Mouse (Mus musculus): ENCODE data around the gene Olfr106-ps. TPM values are rescaled to one million over a fixed set of nuclear protein-coding genes. Genes with fewer than 3 reads are reported as not detected.

Gene Olfr106-ps
- polyA plus RNA-seq (2012; rRNA removed; ENCODE audit: low replicate concordance) = not detected in 2 replicates

GRCm38 (mm10) chr17:37390093-37390492, at the start of gene Olfr106-ps:
Gene Olfr106-ps, plus strand, starts transcription at chr17:37390393.

GRCm38 (mm10) chr17:37359282-37359681, 30.9 kb upstream of the Olfr106-ps start, which contains the start of gene Olfr104-ps:
Gene Olfr104-ps, plus strand, starts transcription at chr17:37359582.

GRCm38 (mm10) chr17:37378733-37379132, 11.5 kb upstream of the Olfr106-ps start, which contains the start of gene Olfr105-ps:
Gene Olfr105-ps, plus strand, starts transcription at chr17:37379033.

GRCm38 (mm10) chr17:37398926-37399325, 8.7 kb downstream of the Olfr106-ps start, which contains the start of gene Olfr107:
Gene Olfr107, plus strand, starts transcription at chr17:37399226.

GRCm38 (mm10) chr17:37445180-37445579, 55.0 kb downstream of the Olfr106-ps start, which contains the start of gene Olfr108:
Gene Olfr108, plus strand, starts transcription at chr17:37445480.

Other genes with a start within 250 kb of the Olfr106-ps start
- not detected in 2 replicates for gene Olfr93, start 228.9 kb upstream of the Olfr106-ps start, polyA plus RNA-seq (2012; rRNA removed; ENCODE audit: low replicate concordance)
- 0.54 and 3.7 TPM in 2 replicates for gene Ubd, start 196.5 kb upstream of the Olfr106-ps start, polyA plus RNA-seq (2012; rRNA removed; ENCODE audit: low replicate concordance)
- not detected in 2 replicates for gene Olfr94, start 189.4 kb upstream of the Olfr106-ps start, polyA plus RNA-seq (2012; rRNA removed; ENCODE audit: low replicate concordance)
- not detected in 2 replicates for gene Olfr95, start 177.3 kb upstream of the Olfr106-ps start, polyA plus RNA-seq (2012; rRNA removed; ENCODE audit: low replicate concordance)
- not detected in 2 replicates for gene Olfr96, start 170.2 kb upstream of the Olfr106-ps start, polyA plus RNA-seq (2012; rRNA removed; ENCODE audit: low replicate concordance)
- gene Olfr97, start 153.1 kb upstream of the Olfr106-ps start, polyA plus RNA-seq (2012; rRNA removed; ENCODE audit: low replicate concordance) = not detected in 2 replicates
- gene Olfr98, start 126.6 kb upstream of the Olfr106-ps start, polyA plus RNA-seq (2012; rRNA removed; ENCODE audit: low replicate concordance) = not detected in 2 replicates
- 11.0 and 14.5 TPM in 2 replicates for gene H2-M3, start 120.2 kb upstream of the Olfr106-ps start, polyA plus RNA-seq (2012; rRNA removed; ENCODE audit: low replicate concordance)
- gene Olfr99, start 106.9 kb upstream of the Olfr106-ps start, polyA plus RNA-seq (2012; rRNA removed; ENCODE audit: low replicate concordance) = not detected in 2 replicates
- not detected in 2 replicates for gene Olfr101, start 86.1 kb upstream of the Olfr106-ps start, polyA plus RNA-seq (2012; rRNA removed; ENCODE audit: low replicate concordance)
- not detected in 2 replicates for gene Olfr102, start 73.3 kb upstream of the Olfr106-ps start, polyA plus RNA-seq (2012; rRNA removed; ENCODE audit: low replicate concordance)
- not detected in 2 replicates for gene Olfr103, start 50.7 kb upstream of the Olfr106-ps start, polyA plus RNA-seq (2012; rRNA removed; ENCODE audit: low replicate concordance)
- gene Olfr104-ps, start 30.8 kb upstream of the Olfr106-ps start, polyA plus RNA-seq (2012; rRNA removed; ENCODE audit: low replicate concordance) = not detected in 2 replicates
- gene Olfr105-ps, start 11.4 kb upstream of the Olfr106-ps start, polyA plus RNA-seq (2012; rRNA removed; ENCODE audit: low replicate concordance) = not detected in 2 replicates
- not detected in 2 replicates for gene Olfr107, start 8.8 kb downstream of the Olfr106-ps start, polyA plus RNA-seq (2012; rRNA removed; ENCODE audit: low replicate concordance)
- not detected in 2 replicates for gene Olfr108, start 55.1 kb downstream of the Olfr106-ps start, polyA plus RNA-seq (2012; rRNA removed; ENCODE audit: low replicate concordance)
- gene Olfr109, start 68.5 kb downstream of the Olfr106-ps start, polyA plus RNA-seq (2012; rRNA removed; ENCODE audit: low replicate concordance) = not detected in 2 replicates
- gene H2-M2, start 93.2 kb downstream of the Olfr106-ps start, polyA plus RNA-seq (2012; rRNA removed; ENCODE audit: low replicate concordance) = 0.15 and 0.34 TPM in 2 replicates
- not detected in 2 replicates for gene Olfr110, start 102.1 kb downstream of the Olfr106-ps start, polyA plus RNA-seq (2012; rRNA removed; ENCODE audit: low replicate concordance)
- gene Olfr111, start 117.6 kb downstream of the Olfr106-ps start, polyA plus RNA-seq (2012; rRNA removed; ENCODE audit: low replicate concordance) = 0.17 TPM in 1 of 2 replicates, not detected in the other
- not detected in 2 replicates for gene Olfr112, start 179.1 kb downstream of the Olfr106-ps start, polyA plus RNA-seq (2012; rRNA removed; ENCODE audit: low replicate concordance)
- gene Olfr113, start 187.3 kb downstream of the Olfr106-ps start, polyA plus RNA-seq (2012; rRNA removed; ENCODE audit: low replicate concordance) = not detected in 2 replicates
- not detected in 2 replicates for gene Olfr114, start 202.3 kb downstream of the Olfr106-ps start, polyA plus RNA-seq (2012; rRNA removed; ENCODE audit: low replicate concordance)
- gene Olfr115, start 236.7 kb downstream of the Olfr106-ps start, polyA plus RNA-seq (2012; rRNA removed; ENCODE audit: low replicate concordance) = not detected in 2 replicates
- gene Olfr116, start 236.8 kb downstream of the Olfr106-ps start, polyA plus RNA-seq (2012; rRNA removed; ENCODE audit: low replicate concordance) = not detected in 2 replicates

Measured in subcutaneous adipose tissue, adult 2 months (tissue).